Mouse (Mus musculus): ENCODE measurements around the gene Sec14l2. TPM values are rescaled to one million over a fixed set of nuclear protein-coding genes. Genes with fewer than 3 reads are reported as not detected.

Sec14l2 gene
- under 1 TPM in 3 of 4 experiments, not detected in 1; 0.11 to 0.46 (median 0.24) TPM for total RNA-seq (2022)

- no peak for DNase-seq (ENCODE audit: low spot score in 2 of 2)
These were observed at the start of gene Sec14l2 for GRCm38 (mm10) chr11:4122742-4123579. Gene Sec14l2, minus strand, starts transcription at chr11:4123415.

GRCm38 (mm10) chr11:4166467-4167090 lies 43.4 kb upstream of the Sec14l2 start:
- no peak for DNase-seq (ENCODE audit: low spot score in 2 of 2)

GRCm38 (mm10) chr11:4164701-4165100 lies 41.5 kb upstream of the Sec14l2 start:
- DNase-seq (ENCODE audit: low spot score in 2 of 2) = no peak

- DNase-seq (ENCODE audit: low spot score in 2 of 2) = no peak
These were observed 37.7 kb upstream of the Sec14l2 start for GRCm38 (mm10) chr11:4160758-4161480.

- peak; percentile 85 to 89 for DNase-seq (ENCODE audit: low spot score in 2 of 2)
These were observed 36.8 kb upstream of the Sec14l2 start, which contains the start of the genes Ccdc157 and Sf3a1 for GRCm38 (mm10) chr11:4159808-4160708. Gene Ccdc157, minus strand, starts transcription at chr11:4160293. Gene Sf3a1, plus strand, starts transcription at chr11:4160350.

- DNase-seq (ENCODE audit: low spot score in 2 of 2) = no peak
These were observed 35.5 kb upstream of the Sec14l2 start for GRCm38 (mm10) chr11:4158676-4159075.

GRCm38 (mm10) chr11:4155641-4156040 lies 32.4 kb upstream of the Sec14l2 start:
- DNase-seq (ENCODE audit: low spot score in 2 of 2) = no peak

- DNase-seq (ENCODE audit: low spot score in 2 of 2) = no peak
These were observed 30.5 kb upstream of the Sec14l2 start for GRCm38 (mm10) chr11:4153694-4154093.

- no peak for DNase-seq (ENCODE audit: low spot score in 2 of 2)
These were observed 26.7 kb upstream of the Sec14l2 start for GRCm38 (mm10) chr11:4149886-4150285.

- DNase-seq (ENCODE audit: low spot score in 2 of 2) = no peak
These were observed 25.4 kb upstream of the Sec14l2 start for GRCm38 (mm10) chr11:4148536-4149156.

- DNase-seq (ENCODE audit: low spot score in 2 of 2) = no peak
These were observed 24.9 kb upstream of the Sec14l2 start for GRCm38 (mm10) chr11:4148120-4148519.

GRCm38 (mm10) chr11:4147098-4147497 lies 23.9 kb upstream of the Sec14l2 start:
- DNase-seq (ENCODE audit: low spot score in 2 of 2) = no peak

- DNase-seq (ENCODE audit: low spot score in 2 of 2) = no peak
These were observed 23.2 kb upstream of the Sec14l2 start for GRCm38 (mm10) chr11:4146381-4146780.

- DNase-seq (ENCODE audit: low spot score in 2 of 2) = no peak
These were observed 20.3 kb upstream of the Sec14l2 start for GRCm38 (mm10) chr11:4143281-4144062.

GRCm38 (mm10) chr11:4142352-4142751 lies 19.1 kb upstream of the Sec14l2 start:
- DNase-seq (ENCODE audit: low spot score in 2 of 2) = no peak

GRCm38 (mm10) chr11:4141505-4141904 lies 18.3 kb upstream of the Sec14l2 start:
- no peak for DNase-seq (ENCODE audit: low spot score in 2 of 2)

- DNase-seq (ENCODE audit: low spot score in 2 of 2) = no peak
These were observed 15.7 kb upstream of the Sec14l2 start for GRCm38 (mm10) chr11:4138964-4139363.

GRCm38 (mm10) chr11:4134986-4135935 lies 12.0 kb upstream of the Sec14l2 start, which contains the start of gene Rnf215:
Gene Rnf215, plus strand, starts transcription at chr11:4135202.
- DNase-seq (ENCODE audit: low spot score in 2 of 2) = peak; percentile 72 to 77

All from gastrocnemius, adult 8-10 months (tissue).